Mouse (Mus musculus) limb, embryonic 13.5 days (tissue): ENCODE results near the gene Dnase1l3. TPM values are rescaled to one million over a fixed set of nuclear protein-coding genes. Genes with fewer than 3 reads are reported as not detected.
A peak's percentile ranks its signal among the peaks of the same experiment; 100 is the strongest.

Source experiments
- ATAC-seq: fragments of 200-750 bp; cut with Nextera tagmentation; 2 replicates; pipeline ENCODE4 v1.8.0; 2017; ENCODE audit warnings: low read depth, moderate number of reproducible peaks, moderate TSS enrichment; ENCODE audit not compliant: low FRiP score
- H3K27ac ChIP-seq: fragments of 300-500 bp; sonication (generic); 2 replicates; pipeline ENCODE4 v1.5.1; 2015; ENCODE audit warnings: inconsistent platforms, mild to moderate bottlenecking, moderate library complexity
- H3K27me3 ChIP-seq: fragments of 300-500 bp; sonication (generic); 2 replicates; pipeline ENCODE4 v1.6.1; 2015; ENCODE audit warnings: mild to moderate bottlenecking, inconsistent platforms
- H3K36me3 ChIP-seq: fragments of 300-500 bp; sonication (generic); 2 replicates; pipeline ENCODE4 v1.6.1; 2015; ENCODE audit warnings: inconsistent platforms, mild to moderate bottlenecking, moderate library complexity
- H3K4me1 ChIP-seq: fragments of 300-500 bp; sonication (generic); 2 replicates; pipeline ENCODE4 v1.6.1; 2015; ENCODE audit warnings: inconsistent platforms
- H3K4me2 ChIP-seq: fragments of 300-500 bp; sonication (generic); replicated peaks from 2 replicates; pipeline ENCODE4 v1.6.1; 2015; ENCODE audit warnings: inconsistent platforms, mild to moderate bottlenecking, moderate library complexity
- H3K4me3 ChIP-seq: fragments of 300-500 bp; sonication (generic); 2 replicates; pipeline ENCODE4 v1.5.1; 2015; ENCODE audit warnings: moderate library complexity, mild to moderate bottlenecking, inconsistent platforms
- H3K9ac ChIP-seq: fragments of 300-500 bp; sonication (generic); 2 replicates; pipeline ENCODE4 v1.6.1; 2015; ENCODE audit warnings: mild to moderate bottlenecking, inconsistent platforms
- H3K9me3 ChIP-seq: fragments of 300-500 bp; sonication (generic); 2 replicates; pipeline ENCODE4 v1.6.1; 2016; ENCODE audit warnings: inconsistent platforms
- WGBS: fragments of 180-500 bp; shearing (Covaris S2); methylation state at CpG from one replicate; pipeline ENCODE4 v1.1.7; 2015; 5-methylcytosine and 5-hydroxymethylcytosine counted together
- polyA plus RNA-seq: library from polyadenylated mRNA; unstranded; fragments of >200 nt; fragmentation: Nextera tagmentation; extraction: Ambion mirVana; gene quantifications from 2 replicates; pipeline ENCODE4 v1.2.1, GENCODE M21; 2015

The Dnase1l3 gene
- polyA plus RNA-seq, 1 experiment from 2014 or later = 0.10 TPM

- Histone ChIP-seq H3K36me3 (peaks cover 90% of the 10 kb centered on the region), H3K9me3 (no peaks in the 10 kb centered on the region), H3K4me1 (peaks cover 57% of the 10 kb centered on the region), H3K27ac (peak overlapping the region; percentile 34; the same call in 1 of the 2 replicates), H3K4me3 (no peak overlapping the region), H3K4me2 (no peak overlapping the region), H3K9ac (no peak overlapping the region), H3K27me3 (no peaks in the 10 kb centered on the region)
- WGBS = 73% methylated on average over 3 of the region's 3 CpGs
- ATAC-seq = no peak
Measured at GRCm38 (mm10) chr14:7943801-7944135, 50.6 kb downstream of the Dnase1l3 start.

DNA sequence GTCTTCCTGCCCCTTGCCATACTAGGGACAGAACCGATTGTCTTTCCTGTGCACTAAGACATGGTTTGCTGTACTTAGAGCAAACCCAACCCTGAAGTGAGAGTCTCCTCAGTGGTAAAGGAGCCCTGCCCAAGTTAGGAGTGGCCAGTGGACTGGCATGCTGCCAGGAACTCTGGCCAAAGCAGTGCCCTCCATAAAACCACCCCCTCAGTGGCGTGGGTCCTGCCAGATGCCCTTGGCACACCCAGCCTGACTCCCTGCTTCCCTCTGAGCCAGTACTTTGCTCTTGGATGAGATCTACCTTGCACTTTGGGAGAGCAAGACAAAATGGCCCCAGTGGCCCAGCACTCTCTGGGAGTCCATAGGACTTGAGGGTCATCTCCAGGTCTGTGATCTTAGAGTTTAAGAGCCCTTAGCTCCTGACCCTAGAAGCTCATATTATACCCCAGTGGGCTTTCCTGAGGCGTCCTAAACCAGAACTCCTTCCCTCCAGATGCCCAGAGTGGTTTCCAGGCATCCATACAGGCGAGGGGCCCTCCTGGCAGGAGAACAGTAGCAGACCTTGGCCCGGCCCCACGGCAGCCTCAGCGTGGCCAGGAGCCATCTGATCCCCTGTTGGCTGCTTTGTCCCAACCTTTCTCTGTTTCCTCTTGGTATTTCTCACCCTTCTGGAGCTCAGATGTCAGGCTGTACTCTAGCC lies 51.1 kb downstream of the Dnase1l3 start:
- Histone ChIP-seq H3K9me3 (no peaks in the 10 kb centered on the region), H3K4me2 (no peak overlapping the region), H3K4me3 (no peak overlapping the region), H3K9ac (no peak overlapping the region), H3K4me1 (peaks cover 62% of the 10 kb centered on the region), H3K27me3 (no peaks in the 10 kb centered on the region), H3K27ac (peak overlapping the region; percentile 34; the same call in 1 of the 2 replicates), H3K36me3 (peaks cover 85% of the 10 kb centered on the region)
- WGBS = 52% methylated on average over 7 of the region's 7 CpGs
- ATAC-seq = no peak

DNA sequence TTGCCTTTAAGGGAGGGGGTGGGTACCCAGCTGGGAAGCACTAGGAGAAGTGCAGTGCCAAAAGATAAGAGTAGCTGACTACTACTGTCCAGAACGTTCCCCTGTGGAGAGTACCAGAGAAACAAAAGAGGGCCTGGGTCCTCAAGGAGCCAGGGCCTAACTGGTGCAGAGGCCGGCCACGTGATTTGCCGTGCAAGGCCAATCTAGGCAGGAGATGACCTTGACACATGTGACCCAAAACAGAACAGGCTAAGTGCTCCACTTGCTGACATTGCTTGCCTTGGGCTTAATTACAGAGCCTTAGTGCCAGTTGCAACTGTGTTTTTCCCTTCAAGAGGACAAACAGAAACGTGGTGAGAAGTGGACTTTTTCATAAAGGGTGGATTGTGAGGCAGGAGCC lies 53.0 kb downstream of the Dnase1l3 start:
- 72% methylated on average over 5 of the region's 5 CpGs for WGBS
- no peak for ATAC-seq
- no peaks in the 10 kb centered on the region for H3K27me3 ChIP-seq
- H3K4me1 ChIP-seq = peaks cover 80% of the 10 kb centered on the region
- H3K4me3 ChIP-seq = no peak overlapping the region
- no peaks in the 10 kb centered on the region for H3K9me3 ChIP-seq
- H3K27ac ChIP-seq = no peak overlapping the region
- peaks cover 75% of the 10 kb centered on the region for H3K36me3 ChIP-seq
- no peak overlapping the region for H3K4me2 ChIP-seq
- no peak overlapping the region for H3K9ac ChIP-seq

- no peaks in the 10 kb centered on the region for H3K9me3 ChIP-seq
- no peak overlapping the region for H3K9ac ChIP-seq
- ATAC-seq = peak; percentile 64
- no peak overlapping the region for H3K4me2 ChIP-seq
- WGBS = 50% methylated on average over 19 of the region's 19 CpGs
- H3K36me3 ChIP-seq = peaks cover 73% of the 10 kb centered on the region
- H3K27me3 ChIP-seq = no peaks in the 10 kb centered on the region
- peaks cover 82% of the 10 kb centered on the region for H3K4me1 ChIP-seq
- H3K4me3 ChIP-seq = no peak overlapping the region
- H3K27ac ChIP-seq = peak overlapping the region; percentile 71; the same call in 1 of the 2 replicates
Measured at GRCm38 (mm10) chr14:7938809-7939784, 55.3 kb downstream of the Dnase1l3 start.

DNA sequence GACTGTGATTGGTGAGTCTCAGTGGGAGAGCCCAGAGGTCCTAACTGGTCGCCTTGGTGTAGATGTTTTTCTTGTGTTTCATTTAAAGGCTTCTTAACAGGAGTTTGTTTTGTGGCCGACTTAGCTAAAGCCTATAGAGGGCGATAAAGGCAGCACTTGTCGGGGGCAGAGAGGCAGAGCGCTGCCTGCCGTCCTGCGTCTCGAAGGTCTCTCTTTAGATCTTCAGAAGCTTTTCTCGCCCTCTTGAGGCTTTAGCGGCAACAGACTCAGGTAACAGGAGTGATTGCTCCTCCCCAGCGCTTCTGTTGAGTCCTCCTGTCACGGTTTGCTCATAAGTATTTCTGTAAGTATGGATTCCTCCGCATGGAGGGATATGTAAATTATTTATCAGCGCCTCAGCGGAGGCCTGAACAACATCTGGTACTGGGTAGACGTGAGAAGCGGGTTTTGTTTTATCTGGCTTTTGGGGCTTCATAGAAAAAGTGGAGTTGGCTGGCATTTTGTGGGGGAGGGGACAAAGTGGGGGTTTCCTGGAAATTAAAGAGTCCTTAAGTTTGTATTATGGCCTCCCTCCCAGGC lies 57.2 kb downstream of the Dnase1l3 start:
- WGBS = 10% methylated on average over 17 of the region's 17 CpGs
- H3K4me2 ChIP-seq = peak overlapping the region; percentile 23; the same call in 1 of the 2 replicates
- H3K9me3 ChIP-seq = no peaks in the 10 kb centered on the region
- H3K9ac ChIP-seq = no peak overlapping the region
- ATAC-seq = peak; percentile 1; the same call in 1 of the 2 replicates
- no peaks in the 10 kb centered on the region for H3K27me3 ChIP-seq
- H3K36me3 ChIP-seq = peaks cover 73% of the 10 kb centered on the region
- H3K27ac ChIP-seq = peak overlapping the region; percentile 73; the same call in 1 of the 2 replicates
- H3K4me3 ChIP-seq = no peak overlapping the region
- H3K4me1 ChIP-seq = peaks cover 62% of the 10 kb centered on the region

DNA sequence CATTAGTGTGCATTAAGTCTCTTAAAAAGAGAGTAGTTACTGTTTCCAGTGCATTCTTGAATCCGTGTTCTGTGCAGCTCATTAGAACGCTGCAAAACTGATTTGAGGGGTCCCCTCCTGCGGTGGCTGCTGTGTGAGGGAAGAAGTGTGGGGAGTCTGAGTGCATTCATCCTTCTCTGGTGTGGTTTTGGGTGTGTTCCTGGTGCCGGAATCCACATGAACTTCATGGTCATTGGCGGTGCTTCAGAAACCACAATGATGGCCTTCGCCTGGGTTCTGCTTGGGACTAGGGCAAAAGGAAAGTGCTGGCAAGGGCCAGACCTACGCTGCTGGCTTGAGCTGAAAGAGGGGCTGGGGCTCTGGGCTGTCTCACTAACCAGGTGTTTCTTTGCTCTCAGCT lies 60.2 kb downstream of the Dnase1l3 start:
- peaks cover 77% of the 10 kb centered on the region for H3K36me3 ChIP-seq
- no peak for ATAC-seq
- H3K9ac ChIP-seq = no peak overlapping the region

GRCm38 (mm10) chr14:7932151-7932550 lies 62.2 kb downstream of the Dnase1l3 start:
- ATAC-seq = no peak
- Histone ChIP-seq H3K9ac (no peak overlapping the region), H3K27me3 (no peaks in the 10 kb centered on the region), H3K4me3 (no peak overlapping the region), H3K36me3 (peaks cover 91% of the 10 kb centered on the region), H3K9me3 (no peaks in the 10 kb centered on the region), H3K4me2 (no peak overlapping the region), H3K27ac (no peak overlapping the region), H3K4me1 (peaks cover 13% of the 10 kb centered on the region)
- 94% methylated on average over 4 of the region's 4 CpGs for WGBS

More for the DNA sequence above, 60.2 kb downstream of the Dnase1l3 start:
- Histone ChIP-seq H3K4me1 (peaks cover 33% of the 10 kb centered on the region), H3K9me3 (no peaks in the 10 kb centered on the region), H3K4me3 (no peak overlapping the region), H3K27me3 (no peaks in the 10 kb centered on the region), H3K27ac (no peak overlapping the region), H3K4me2 (no peak overlapping the region)
- 89% methylated on average over 7 of the region's 7 CpGs for WGBS

DNA sequence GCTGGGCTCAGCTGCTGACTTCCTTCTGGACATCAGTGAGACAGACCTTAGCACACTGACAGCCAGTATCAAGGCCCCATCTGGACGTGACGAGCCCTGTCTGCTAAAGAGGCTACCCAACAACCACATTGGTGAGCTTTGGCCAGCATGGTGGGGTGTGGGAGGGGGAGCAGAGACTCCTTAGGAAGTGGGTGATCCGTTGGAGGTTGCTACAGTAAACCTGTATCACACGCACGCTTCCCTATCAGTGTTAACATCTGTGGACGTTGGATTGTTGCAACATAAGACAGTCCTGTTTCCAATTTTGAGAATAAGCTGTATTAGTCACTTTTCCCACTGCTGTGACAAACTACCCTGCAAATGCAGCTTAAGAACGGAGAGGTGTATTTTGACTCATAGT lies 65.3 kb downstream of the Dnase1l3 start:
- no peak overlapping the region for H3K4me3 ChIP-seq
- no peak overlapping the region for H3K4me2 ChIP-seq
- H3K9me3 ChIP-seq = no peaks in the 10 kb centered on the region
- no peaks in the 10 kb centered on the region for H3K4me1 ChIP-seq
- H3K27me3 ChIP-seq = no peaks in the 10 kb centered on the region
- H3K36me3 ChIP-seq = peaks cover 90% of the 10 kb centered on the region
- no peak overlapping the region for H3K9ac ChIP-seq
- H3K27ac ChIP-seq = no peak overlapping the region
- no peak for ATAC-seq
- 90% methylated on average over 7 of the region's 7 CpGs for WGBS

DNA sequence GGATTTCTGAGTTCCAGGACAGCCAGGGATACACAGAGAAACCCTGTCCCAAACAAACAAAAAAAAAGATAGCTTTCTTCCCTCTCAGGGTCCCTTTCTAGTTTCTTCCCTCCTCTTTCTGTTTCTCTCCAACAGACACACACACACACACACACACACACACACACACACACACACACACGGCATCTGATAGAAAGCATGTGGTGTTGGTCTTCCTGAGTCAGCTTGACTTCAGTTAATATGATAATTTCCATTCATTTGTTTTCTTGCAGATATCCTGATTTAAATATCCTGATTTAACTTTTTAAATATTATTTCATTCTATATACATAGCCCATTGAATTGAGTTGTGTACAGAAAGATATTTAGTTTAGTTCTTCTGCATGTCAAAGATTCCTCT lies 66.0 kb downstream of the Dnase1l3 start:
- WGBS = 64% methylated on average over 1 of the region's 1 CpGs
- ATAC-seq = no peak

DNA sequence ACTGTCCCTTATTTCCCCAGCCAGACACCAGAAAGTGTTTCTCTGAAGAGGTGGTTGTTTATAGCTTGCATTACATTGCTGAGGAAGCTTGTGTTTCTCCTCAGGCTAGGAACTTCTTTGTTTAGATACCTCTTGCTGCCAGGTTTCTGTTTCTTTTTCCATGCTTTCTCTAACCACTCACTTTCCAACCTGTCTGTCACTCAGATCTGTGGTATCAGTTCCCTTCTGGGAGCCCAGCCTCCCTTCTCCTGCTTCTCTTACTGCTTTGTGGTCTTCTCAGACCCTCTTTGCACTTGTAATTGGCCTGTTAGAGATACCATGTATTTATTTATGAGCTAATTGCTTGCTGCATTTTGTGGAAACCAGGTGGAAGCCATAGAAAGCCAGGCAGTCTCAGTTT lies 70.7 kb downstream of the Dnase1l3 start:
- no peaks in the 10 kb centered on the region for H3K27me3 ChIP-seq
- H3K27ac ChIP-seq = no peak overlapping the region
- ATAC-seq = no peak
- peaks cover 88% of the 10 kb centered on the region for H3K36me3 ChIP-seq
- H3K9ac ChIP-seq = no peak overlapping the region
- H3K4me3 ChIP-seq = no peak overlapping the region
- H3K4me1 ChIP-seq = no peaks in the 10 kb centered on the region
- H3K9me3 ChIP-seq = no peaks in the 10 kb centered on the region
- no peak overlapping the region for H3K4me2 ChIP-seq

More for the DNA sequence above, 66.0 kb downstream of the Dnase1l3 start:
- no peaks in the 10 kb centered on the region for H3K27me3 ChIP-seq
- H3K27ac ChIP-seq = no peak overlapping the region
- H3K4me2 ChIP-seq = no peak overlapping the region
- H3K4me1 ChIP-seq = no peaks in the 10 kb centered on the region
- no peak overlapping the region for H3K4me3 ChIP-seq
- H3K9ac ChIP-seq = no peak overlapping the region
- no peaks in the 10 kb centered on the region for H3K9me3 ChIP-seq
- H3K36me3 ChIP-seq = peaks cover 90% of the 10 kb centered on the region

DNA sequence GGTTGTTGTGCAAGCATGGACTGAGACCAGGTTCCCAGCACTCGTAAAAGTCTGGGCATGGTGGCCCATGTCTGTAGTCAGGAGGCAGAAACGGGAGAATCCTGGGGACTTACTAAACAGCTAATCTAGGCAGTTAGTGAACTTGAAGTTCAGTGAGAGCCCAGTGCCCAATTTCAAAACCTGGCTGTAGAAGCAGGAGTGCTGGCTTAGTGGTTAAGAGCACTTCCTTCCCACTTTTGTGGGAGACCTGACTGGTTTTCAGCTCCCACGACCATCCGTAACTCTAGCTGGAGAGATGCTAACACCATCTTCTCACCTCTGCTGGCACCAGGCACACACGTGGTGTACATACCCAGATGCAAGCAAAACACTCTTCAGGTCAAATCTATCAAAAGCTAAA lies 72.9 kb downstream of the Dnase1l3 start:
- no peaks in the 10 kb centered on the region for H3K9me3 ChIP-seq
- 79% methylated on average over 5 of the region's 5 CpGs for WGBS
- no peaks in the 10 kb centered on the region for H3K27me3 ChIP-seq
- H3K4me3 ChIP-seq = no peak overlapping the region
- no peaks in the 10 kb centered on the region for H3K4me1 ChIP-seq
- H3K4me2 ChIP-seq = no peak overlapping the region
- no peak overlapping the region for H3K9ac ChIP-seq
- peaks cover 95% of the 10 kb centered on the region for H3K36me3 ChIP-seq
- no peak overlapping the region for H3K27ac ChIP-seq
- no peak for ATAC-seq

- Histone ChIP-seq H3K4me3 (no peak overlapping the region), H3K27ac (no peak overlapping the region), H3K27me3 (no peaks in the 10 kb centered on the region), H3K4me1 (no peaks in the 10 kb centered on the region), H3K4me2 (no peak overlapping the region), H3K36me3 (peaks cover 96% of the 10 kb centered on the region), H3K9me3 (no peaks in the 10 kb centered on the region), H3K9ac (no peak overlapping the region)
- 79% methylated on average over 4 of the region's 4 CpGs for WGBS
- no peak for ATAC-seq
Measured at GRCm38 (mm10) chr14:7919921-7920320, 74.5 kb downstream of the Dnase1l3 start.
